Mouse (Mus musculus): ENCODE measurements around the gene Ctbp1.

Gene Ctbp1

GRCm38 (mm10) chr5:33208533-33209245 is 66.1 kb downstream of the Ctbp1 start:
- DNase-seq (ENCODE audit: low spot score in 2 of 2) = no peak

- no peak for DNase-seq (ENCODE audit: low spot score in 2 of 2)
Observed at GRCm38 (mm10) chr5:33207136-33207535, 67.7 kb downstream of the Ctbp1 start.

GRCm38 (mm10) chr5:33206328-33206727 is 68.5 kb downstream of the Ctbp1 start:
- DNase-seq (ENCODE audit: low spot score in 2 of 2) = no peak

- DNase-seq (ENCODE audit: low spot score in 2 of 2) = no peak
Observed at GRCm38 (mm10) chr5:33204284-33204683, 70.5 kb downstream of the Ctbp1 start.

- DNase-seq (ENCODE audit: low spot score in 2 of 2) = peak; percentile 59 to 68
Observed at GRCm38 (mm10) chr5:33203691-33204242, 71.0 kb downstream of the Ctbp1 start.

- no peak for DNase-seq (ENCODE audit: low spot score in 2 of 2)
Observed at GRCm38 (mm10) chr5:33203171-33203565, 71.6 kb downstream of the Ctbp1 start.

- DNase-seq (ENCODE audit: low spot score in 2 of 2) = no peak
Observed at GRCm38 (mm10) chr5:33202516-33203170, 72.2 kb downstream of the Ctbp1 start.

- no peak for DNase-seq (ENCODE audit: low spot score in 2 of 2)
Observed at GRCm38 (mm10) chr5:33201697-33202096, 73.1 kb downstream of the Ctbp1 start.

- no peak for DNase-seq (ENCODE audit: low spot score in 2 of 2)
Observed at GRCm38 (mm10) chr5:33200071-33200470, 74.7 kb downstream of the Ctbp1 start.
